Mouse (Mus musculus): ENCODE results near the gene Msx1.

GRCm38 (mm10) chr5:37814169-37814568 is 10.2 kb downstream of the Msx1 start:
- TF ChIP-seq EP300 (IDR thresholded peaks at IDR 0.05; ENCODE audit: insufficient read depth, low read depth, low read length): no peak
- TF ChIP-seq POLR2A (IDR thresholded peaks at IDR 0.05; ENCODE audit: insufficient read depth, low read depth, low read length): no peak
